Mouse (Mus musculus) CH12.LX (cell line): ENCODE measurements around the gene Scg5. TPM values are rescaled to one million over a fixed set of nuclear protein-coding genes. Genes with fewer than 3 reads are reported as not detected.

Experiments used
- DNase-seq: peaks from one replicate; pipeline ENCODE4 v3.0.0-alpha.2; 2013; ENCODE audit errors: extremely low read depth
- H3K27ac ChIP-seq: 2 replicates; pipeline ENCODE4 v1.5.1; 2012; ENCODE audit warnings: low read depth, mild to moderate bottlenecking, control low read depth, moderate library complexity; ENCODE audit not compliant: insufficient read depth
- H3K27me3 ChIP-seq: replicated peaks from 2 replicates; pipeline ENCODE3; 2012; ENCODE audit warnings: inconsistent platforms
- H3K36me3 ChIP-seq, 2 experiments: replicated peaks in 1 of 2; 2 replicates each; pipeline versions ENCODE3 to v1.6.1; 2012; ENCODE audit warnings: inconsistent platforms in 1 of 2, low read length in 1 of 2, mild to moderate bottlenecking in 1 of 2, mixed read lengths in 1 of 2, moderate library complexity in 1 of 2; ENCODE audit not compliant: control insufficient read depth in 1 of 2, insufficient read depth in 1 of 2
- H3K4me1 ChIP-seq, 2 experiments: 2 replicates each; pipeline ENCODE4 v1.6.1; 2012; ENCODE audit warnings: inconsistent platforms in 1 of 2, moderate library complexity in 1 of 2; ENCODE audit not compliant: insufficient read depth in 2 of 2, control insufficient read depth in 1 of 2
- H3K4me2 ChIP-seq: 2 replicates; pipeline ENCODE4 v1.6.1; 2012; ENCODE audit warnings: low read depth, mild to moderate bottlenecking, control low read depth; ENCODE audit not compliant: poor library complexity, insufficient read depth, severe bottlenecking
- H3K4me3 ChIP-seq, 3 experiments: fragments of 150-350 bp in 1 of 3; sonication (generic) in 1 of 3; replicated peaks in 1 of 3; 2 replicates each; pipeline versions ENCODE3 to v1.5.1; 2011 to 2012; ENCODE audit warnings: low read depth in 2 of 3, low read length in 2 of 3, mild to moderate bottlenecking in 2 of 3, moderate library complexity in 2 of 3, control low read depth in 1 of 3, improper control_type of control experiment in 1 of 3, inconsistent platforms in 1 of 3, mixed read lengths in 1 of 3; ENCODE audit not compliant: poor library complexity in 1 of 3
- H3K79me2 ChIP-seq: replicated peaks from 2 replicates; pipeline ENCODE4 v1.6.1; 2012; ENCODE audit warnings: mild to moderate bottlenecking, moderate library complexity; ENCODE audit not compliant: control insufficient read depth, poor library complexity, insufficient read depth, severe bottlenecking; ENCODE audit errors: extremely low read depth
- H3K9ac ChIP-seq: 2 replicates; pipeline ENCODE4 v1.6.1; 2012; ENCODE audit warnings: low read depth, mild to moderate bottlenecking, control low read depth, moderate library complexity; ENCODE audit not compliant: insufficient read depth
- H3K9me3 ChIP-seq: replicated peaks from 2 replicates; pipeline ENCODE3; 2012; ENCODE audit warnings: low read length, inconsistent platforms, mixed read lengths
- CTCF ChIP-seq, 2 experiments: IDR thresholded peaks in 1 of 2; conservative IDR thresholded peaks in 1 of 2; 2 replicates each; pipeline ENCODE4 v1.5.1; 2011 to 2012; ENCODE audit warnings: low read depth in 2 of 2, low read length in 2 of 2, improper control_type of control experiment in 1 of 2, inconsistent platforms in 1 of 2, mild to moderate bottlenecking in 1 of 2, moderate library complexity in 1 of 2
- EP300 ChIP-seq: IDR thresholded peaks from 2 replicates; pipeline ENCODE4 v1.6.1; 2011; ENCODE audit warnings: low read length, improper control_type of control experiment
- ETS1 ChIP-seq: conservative IDR thresholded peaks from 2 replicates; pipeline ENCODE4 v1.6.1; 2012; ENCODE audit warnings: low read depth, mild to moderate bottlenecking, inconsistent platforms, low read length, improper control_type of control experiment, moderate library complexity
- GABPA ChIP-seq: IDR thresholded peaks from 2 replicates; pipeline ENCODE4 v1.6.1; 2012; ENCODE audit warnings: low read depth, low read length, improper control_type of control experiment, inconsistent platforms; ENCODE audit not compliant: insufficient replicate concordance
- HCFC1 ChIP-seq: IDR thresholded peaks from 2 replicates; pipeline ENCODE4 v1.6.1; 2012; ENCODE audit warnings: low read depth, mild to moderate bottlenecking, inconsistent platforms, low read length, improper control_type of control experiment
- JUND ChIP-seq: conservative IDR thresholded peaks from 2 replicates; pipeline ENCODE4 v1.6.1; 2011; ENCODE audit warnings: low read depth, low read length, improper control_type of control experiment
- KAT2A ChIP-seq: IDR thresholded peaks from 2 replicates; pipeline ENCODE4 v1.6.1; 2012; ENCODE audit warnings: low read length, improper control_type of control experiment, inconsistent platforms; ENCODE audit not compliant: insufficient replicate concordance
- MAX ChIP-seq: IDR thresholded peaks from 2 replicates; pipeline ENCODE4 v1.6.1; 2011; ENCODE audit warnings: low read length, improper control_type of control experiment
- NELFE ChIP-seq: IDR thresholded peaks from 2 replicates; pipeline ENCODE4 v1.6.1; 2011; ENCODE audit warnings: low read depth, low read length, improper control_type of control experiment
- PAX5 ChIP-seq: IDR thresholded peaks from 2 replicates; pipeline ENCODE4 v1.6.1; 2012; ENCODE audit warnings: low read length, inconsistent platforms, mixed read lengths
- SIN3A ChIP-seq: IDR thresholded peaks from 2 replicates; pipeline ENCODE4 v1.6.1; 2012; ENCODE audit warnings: low read length, improper control_type of control experiment, inconsistent platforms
- ZC3H11A ChIP-seq: IDR thresholded peaks from 2 replicates; pipeline ENCODE4 v1.6.1; 2012; ENCODE audit warnings: low read depth, mild to moderate bottlenecking, inconsistent platforms, low read length, improper control_type of control experiment
- ZKSCAN1 ChIP-seq: IDR thresholded peaks from 2 replicates; pipeline ENCODE4 v1.6.1; 2012; ENCODE audit warnings: low read depth, inconsistent platforms, low read length, improper control_type of control experiment, borderline replicate concordance
- dilution Hi-C: fragments of 300-500 bp; cut with MboI; formaldehyde crosslinking; loops from 2 replicates; pipeline ENCODE4 v1.14.3; 2020; ENCODE audit warnings: low sequenced_read_pairs; ENCODE audit not compliant: extremely low pct_unique_long_range_greater_than_20kb, extremely low pct_ligation_motif_present
- in situ Hi-C: fragments of 300-500 bp; cut with MboI; formaldehyde crosslinking; loops from 3 replicates; pipeline ENCODE4 v1.14.3; 2019; ENCODE audit warnings: low sequenced_read_pairs, low pct_ligation_motif_present, low pct_unique_long_range_greater_than_20kb, mixed read lengths
- polyA plus RNA-seq: library from polyadenylated mRNA; unstranded; fragments of >175 nt; gene quantifications from 2 replicates; pipeline ENCODE4 v1.2.1, GENCODE M21; 2012; ENCODE audit warnings: low read depth; ENCODE audit not compliant: insufficient read length
- total RNA-seq, 2 experiments: library from RNA; depleted of rRNA; stranded (reverse); fragments of 300-350 nt in 1 of 2; fragments of >200 nt in 1 of 2; gene quantifications; 2 replicates each; pipeline ENCODE4 v1.2.3; 2012 to 2014

The Scg5 gene
- total and polyA plus RNA-seq, 3 experiments, result not detected

- no peaks in the 10 kb centered on the region for H3K79me2 ChIP-seq
- TF ChIP-seq GABPA (no peak), ETS1 (no peak), JUND (no peak), PAX5 (no peak), NELFE (no peak), ZC3H11A (no peak), MAX (no peak)
- no peaks in the 10 kb centered on the region for H3K9me3 ChIP-seq
- H3K27ac ChIP-seq, result no peak overlapping the region
- dilution Hi-C loops, result no loop called here
- no peak overlapping the region for H3K4me2 ChIP-seq
- no peak for DNase-seq
- no peaks in the 10 kb centered on the region for H3K36me3 ChIP-seq
- peaks cover 3 to 4% of the 10 kb centered on the region in 2 experiments; a peak in 2 of 4 replicates for H3K4me1 ChIP-seq
- H3K27me3 ChIP-seq, result no peaks in the 10 kb centered on the region
- no peak overlapping the region for H3K4me3 ChIP-seq
- in situ Hi-C loops, result no loop called here
- H3K9ac ChIP-seq, result no peak overlapping the region
Observed at GRCm38 (mm10) chr2:113795186-113795585, 33.7 kb downstream of the Scg5 start.

- dilution Hi-C loops, result no loop called here
- TF ChIP-seq CTCF (conservative IDR thresholded peaks at IDR 0.05 in 1 of 2, IDR thresholded peaks at IDR 0.05 in 1 of 2; ENCODE audit: low read depth in 2 of 2, low read length in 2 of 2) (no peak), ZKSCAN1 (peak; percentile 95)
- H3K4me2 ChIP-seq, result no peak overlapping the region
- H3K4me1 ChIP-seq, result no peaks in the 10 kb centered on the region
- H3K4me3 ChIP-seq, result no peak overlapping the region
- no peaks in the 10 kb centered on the region for H3K9me3 ChIP-seq
- in situ Hi-C loops, result no loop called here
- H3K27ac ChIP-seq, result no peak overlapping the region
- H3K36me3 ChIP-seq, result no peaks in the 10 kb centered on the region
- DNase-seq, result no peak
- H3K79me2 ChIP-seq, result no peaks in the 10 kb centered on the region
- no peaks in the 10 kb centered on the region for H3K27me3 ChIP-seq
- H3K9ac ChIP-seq, result no peak overlapping the region
Observed at GRCm38 (mm10) chr2:113793521-113793920, 35.4 kb downstream of the Scg5 start.

GRCm38 (mm10) chr2:113788821-113789387 lies 40.0 kb downstream of the Scg5 start:
- dilution Hi-C loops (no loop called here), in situ Hi-C loops (no loop called here)

More at GRCm38 (mm10) chr2:113788821-113789387, 40.0 kb downstream of the Scg5 start:
- no peak overlapping the region for H3K9ac ChIP-seq
- H3K27ac ChIP-seq, result no peak overlapping the region
- TF ChIP-seq SIN3A, result no peak
- no peak for TF ChIP-seq HCFC1
- TF ChIP-seq ZKSCAN1, result no peak
- no peak for TF ChIP-seq KAT2A
- TF ChIP-seq EP300, result no peak
- TF ChIP-seq PAX5, result no peak
- TF ChIP-seq NELFE, result no peak
- H3K4me2 ChIP-seq, result no peak overlapping the region
- no peaks in the 10 kb centered on the region for H3K9me3 ChIP-seq
- no peak for DNase-seq
- peaks cover 2 to 3% of the 10 kb centered on the region in 2 experiments; a peak in 1 of 4 replicates for H3K4me1 ChIP-seq
- H3K36me3 ChIP-seq, result no peaks in the 10 kb centered on the region
- H3K27me3 ChIP-seq, result no peaks in the 10 kb centered on the region
- H3K79me2 ChIP-seq, result no peaks in the 10 kb centered on the region
- H3K4me3 ChIP-seq, result no peak overlapping the region
